ENCODE assay signal across 24 mouse cellular contexts in genomic region chr6:142209749-142210148, GRCm38 (mm10). TPM values are rescaled to one million over a fixed set of nuclear protein-coding genes. Genes with fewer than 3 reads are reported as not detected.
DNase-seq lines count a peak whose midpoint lies in the region; ATAC-seq and TF ChIP-seq lines count a peak whose summit lies in the region.
"Had no signal": no experiment of that assay in that cellular context is flagged by ENCODE, and none has a peak within 500 bp of the region (broad histone marks: within the 10 kb centered on the region; RNA-seq: fewer than 3 reads in every experiment).

No protein-coding gene starts in this region.

- no peak for TF ChIP-seq POLR2A in cerebellum, adult 2 months (IDR thresholded peaks at IDR 0.05; ENCODE audit: borderline replicate concordance, insufficient read depth, low read length)

- peak; percentile 19 for DNase-seq in 3T3-L1 (ENCODE audit: low read depth, low spot score)
- DNase-seq in G1E (ENCODE audit: low spot score) = no peak
- DNase-seq in Muller cell, postnatal 12 days (ENCODE audit: inconsistent ontology term) = peak; percentile 53
- no peak for DNase-seq in adrenal gland, postnatal 36 days
- DNase-seq in cerebellum, adult 2 months = no peak
- DNase-seq: adrenal gland, adult 8-10 months; adrenal gland, postnatal 14 days; B cell, adult 2 months; cerebellum, adult 11 months; cerebellum, adult 18-20 months; cerebellum, adult 9-10 months; cerebellum, postnatal 10 days; cerebellum, postnatal 25 days; forebrain, postnatal 0 days had no signal

- no peak overlapping the region for H3K4me3 ChIP-seq in G1E (ENCODE audit: low read depth, low read length)
- H3K4me3 ChIP-seq in cerebellum, adult 2 months (replicated peaks; ENCODE audit: insufficient read depth, low read depth, low read length) = no peak overlapping the region
- H3K4me3 ChIP-seq: embryonic facial prominence, embryonic 10.5 days; embryonic facial prominence, embryonic 12.5 days; forebrain, embryonic 13.5 days; forebrain, embryonic 15.5 days had no signal

- ATAC-seq in G1E (ENCODE audit: extremely low read depth, insufficient number of reproducible peaks, low FRiP score, poor library complexity, severe bottlenecking) = peak; percentile 79
- ATAC-seq in frontal cortex, adult (ENCODE audit: low TSS enrichment) = no peak
- ATAC-seq: CD4-positive, CD25-positive, alpha-beta regulatory T cell, adult 4 months; forebrain, embryonic 13.5 days; forebrain, embryonic 15.5 days; forebrain, postnatal 0 days had no signal

- peaks cover 19% of the 10 kb centered on the region for H3K4me1 ChIP-seq in G1E (ENCODE audit: insufficient read depth, low read depth, low read length)
- H3K4me1 ChIP-seq in cerebellum, adult 2 months (ENCODE audit: control insufficient read depth, insufficient read depth, low read length) = no peaks in the 10 kb centered on the region
- H3K4me1 ChIP-seq: embryonic facial prominence, embryonic 10.5 days; embryonic facial prominence, embryonic 12.5 days; forebrain, embryonic 13.5 days; forebrain, embryonic 15.5 days had no signal

- H3K27ac ChIP-seq in cerebellum, adult 2 months (ENCODE audit: insufficient read depth, low read length) = no peak overlapping the region
- H3K27ac ChIP-seq: embryonic facial prominence, embryonic 10.5 days; embryonic facial prominence, embryonic 12.5 days; forebrain, embryonic 13.5 days; forebrain, embryonic 15.5 days had no signal

- H3K36me3 ChIP-seq in G1E (replicated peaks) = no peaks in the 10 kb centered on the region
- H3K36me3 ChIP-seq: embryonic facial prominence, embryonic 10.5 days; embryonic facial prominence, embryonic 12.5 days; forebrain, embryonic 15.5 days had no signal

- H3K9me3 ChIP-seq in G1E (replicated peaks) = no peaks in the 10 kb centered on the region
- H3K9me3 ChIP-seq: embryonic facial prominence, embryonic 10.5 days; embryonic facial prominence, embryonic 12.5 days; forebrain, embryonic 13.5 days; forebrain, embryonic 15.5 days had no signal

- no peak for TF ChIP-seq CTCF in G1E (IDR thresholded peaks at IDR 0.05; ENCODE audit: low read depth, low read length)
- TF ChIP-seq CTCF in cerebellum, adult 2 months (IDR thresholded peaks at IDR 0.05; ENCODE audit: borderline replicate concordance, insufficient read depth, low read depth, low read length) = no peak

- no peaks in the 10 kb centered on the region for H3K27me3 ChIP-seq in G1E (ENCODE audit: insufficient read depth, low read length)
- H3K27me3 ChIP-seq in cerebellum, adult 2 months (ENCODE audit: control insufficient read depth, insufficient read depth, low read length) = no peaks in the 10 kb centered on the region
- H3K27me3 ChIP-seq: CH12.LX; embryonic facial prominence, embryonic 12.5 days; forebrain, embryonic 13.5 days; forebrain, embryonic 15.5 days had no signal

RNA-seq across cellular contexts. Expression of gene Slco1a6, which starts 1.4 kb away (rescaled TPM):
- total RNA-seq in G1E (2014; fragmentation: Nextera tagmentation) (2.0 TPM in 1 of 2 replicates, not detected in the other), G1E (2017) (0.35 and 1.1 TPM in 2 replicates)
- not detected in 2 replicates for polyA plus RNA-seq in G1E (2012)
- total RNA-seq in adrenal gland, postnatal 36 days (2021) = under 1 TPM in 1 of 2 experiments, not detected in 1; 0.72 TPM
- polyA plus RNA-seq in cerebellum, adult 2 months (2012; rRNA removed) = 0.03 TPM in 1 of 2 replicates, not detected in the other
- total RNA-seq: adrenal gland, adult 18-20 months; adrenal gland, postnatal 14 days; CH12.LX; forebrain, postnatal 0 days had no signal
- polyA plus RNA-seq: cortical plate, adult 2 months; embryonic facial prominence, embryonic 10.5 days; embryonic facial prominence, embryonic 12.5 days; forebrain, embryonic 11.5 days; forebrain, embryonic 13.5 days; forebrain, embryonic 15.5 days; forebrain, postnatal 0 days had no signal

Comparison
In these comparisons a context has a peak if more than half of its experiments do, and no peak if none do; other contexts are left out.
1. DNase-seq: peak in 3T3-L1 (single experiment) and Muller cell, postnatal 12 days (single experiment); none in G1E (single experiment), adrenal gland, postnatal 36 days (0 of 2) and cerebellum, adult 2 months (0 of 2).